Mouse (Mus musculus): ENCODE results near the gene Srp14. TPM values are rescaled to one million over a fixed set of nuclear protein-coding genes. Genes with fewer than 3 reads are reported as not detected.
A peak's percentile ranks its signal among the peaks of the same experiment; 100 is the strongest.

Gene Srp14
- polyA plus RNA-seq, 1 experiment, result 142 TPM

- Histone ChIP-seq H3K4me3 (replicated peaks; ENCODE audit: control insufficient read depth, low read depth, low read length) (no peak overlapping the region), H3K4me1 (ENCODE audit: control insufficient read depth, insufficient read depth, low read length) (no peaks in the 10 kb centered on the region), H3K27ac (ENCODE audit: control insufficient read depth, insufficient read depth, low read depth, low read length, poor library complexity) (no peak overlapping the region)
- TF ChIP-seq POLR2A (IDR thresholded peaks at IDR 0.05; ENCODE audit: borderline replicate concordance, control insufficient read depth, low read depth, low read length) (no peak), CTCF (IDR thresholded peaks at IDR 0.05; ENCODE audit: control insufficient read depth, insufficient read depth, low read length) (no peak)
- WGBS, result 87% methylated on average over 4 of the region's 4 CpGs
Measured at GRCm38 (mm10) chr2:118442723-118443122, 36.8 kb downstream of the Srp14 start.

GRCm38 (mm10) chr2:118442172-118442571 is 37.3 kb downstream of the Srp14 start:
- TF ChIP-seq POLR2A (IDR thresholded peaks at IDR 0.05; ENCODE audit: borderline replicate concordance, control insufficient read depth, low read depth, low read length) (no peak), CTCF (IDR thresholded peaks at IDR 0.05; ENCODE audit: control insufficient read depth, insufficient read depth, low read length) (no peak)
- Histone ChIP-seq H3K4me1 (ENCODE audit: control insufficient read depth, insufficient read depth, low read length) (no peaks in the 10 kb centered on the region), H3K4me3 (replicated peaks; ENCODE audit: control insufficient read depth, low read depth, low read length) (no peak overlapping the region), H3K27ac (ENCODE audit: control insufficient read depth, insufficient read depth, low read depth, low read length, poor library complexity) (no peak overlapping the region)
- WGBS, result 50% methylated on average over 5 of the region's 5 CpGs

GRCm38 (mm10) chr2:118431589-118431988 is 47.9 kb downstream of the Srp14 start:
- Histone ChIP-seq H3K4me1 (ENCODE audit: control insufficient read depth, insufficient read depth, low read length) (no peaks in the 10 kb centered on the region), H3K4me3 (replicated peaks; ENCODE audit: control insufficient read depth, low read depth, low read length) (no peak overlapping the region), H3K27ac (ENCODE audit: control insufficient read depth, insufficient read depth, low read depth, low read length, poor library complexity) (no peak overlapping the region)
- 74% methylated on average over 5 of the region's 5 CpGs for WGBS
- TF ChIP-seq CTCF (IDR thresholded peaks at IDR 0.05; ENCODE audit: control insufficient read depth, insufficient read depth, low read length) (peak; percentile 65), POLR2A (IDR thresholded peaks at IDR 0.05; ENCODE audit: borderline replicate concordance, control insufficient read depth, low read depth, low read length) (no peak)

DNA sequence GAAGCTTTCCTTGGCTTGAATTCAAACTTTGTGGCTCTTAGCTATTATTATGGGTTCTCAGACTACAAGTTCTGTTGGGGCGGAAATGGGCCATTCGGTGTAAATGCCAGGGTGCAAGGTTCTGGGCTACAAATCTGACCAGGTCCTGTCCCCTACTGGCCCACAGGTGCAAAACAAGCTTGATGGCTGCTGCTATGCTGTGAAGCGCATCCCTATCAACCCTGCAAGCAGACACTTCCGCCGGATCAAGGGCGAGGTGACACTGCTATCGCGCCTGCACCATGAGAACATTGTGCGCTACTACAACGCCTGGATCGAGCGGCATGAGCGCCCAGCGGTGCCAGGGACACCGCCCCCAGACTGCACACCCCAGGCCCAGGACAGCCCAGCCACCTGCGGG is 48.9 kb downstream of the Srp14 start:
- WGBS, result 89% methylated on average over 16 of the region's 16 CpGs
- H3K27ac ChIP-seq (ENCODE audit: control insufficient read depth, insufficient read depth, low read depth, low read length, poor library complexity), result no peak overlapping the region
- no peaks in the 10 kb centered on the region for H3K4me1 ChIP-seq (ENCODE audit: control insufficient read depth, insufficient read depth, low read length)
- no peak overlapping the region for H3K4me3 ChIP-seq (replicated peaks; ENCODE audit: control insufficient read depth, low read depth, low read length)
- no peak for TF ChIP-seq CTCF (IDR thresholded peaks at IDR 0.05; ENCODE audit: control insufficient read depth, insufficient read depth, low read length)
- no peak for TF ChIP-seq POLR2A (IDR thresholded peaks at IDR 0.05; ENCODE audit: borderline replicate concordance, control insufficient read depth, low read depth, low read length)

DNA sequence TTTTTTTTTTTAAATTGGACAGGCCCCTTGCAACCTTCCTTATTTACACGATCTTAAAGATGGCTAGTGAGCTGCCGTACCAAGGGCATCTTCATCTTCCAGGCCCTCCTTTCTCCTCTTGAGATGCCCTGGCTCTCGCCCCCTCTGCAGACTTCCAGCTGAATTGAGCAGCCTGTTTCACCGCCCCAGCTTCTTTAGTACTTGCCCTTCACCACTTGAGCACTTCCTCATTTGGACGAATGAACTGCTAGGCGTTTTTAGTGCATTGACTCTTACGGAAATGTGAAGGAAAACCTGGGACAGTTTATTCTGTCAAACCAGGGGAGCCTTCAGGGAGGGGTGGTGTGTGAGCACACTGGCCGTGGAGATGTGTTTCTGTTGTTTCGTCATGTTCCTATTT is 50.2 kb downstream of the Srp14 start:
- Histone ChIP-seq H3K4me1 (ENCODE audit: control insufficient read depth, insufficient read depth, low read length) (no peaks in the 10 kb centered on the region), H3K27ac (ENCODE audit: control insufficient read depth, insufficient read depth, low read depth, low read length, poor library complexity) (no peak overlapping the region), H3K4me3 (replicated peaks; ENCODE audit: control insufficient read depth, low read depth, low read length) (no peak overlapping the region)
- WGBS, result 40% methylated on average over 9 of the region's 9 CpGs
- no peak for TF ChIP-seq POLR2A (IDR thresholded peaks at IDR 0.05; ENCODE audit: borderline replicate concordance, control insufficient read depth, low read depth, low read length)
- no peak for TF ChIP-seq CTCF (IDR thresholded peaks at IDR 0.05; ENCODE audit: control insufficient read depth, insufficient read depth, low read length)

- Histone ChIP-seq H3K4me1 (ENCODE audit: control insufficient read depth, insufficient read depth, low read length) (no peaks in the 10 kb centered on the region), H3K4me3 (replicated peaks; ENCODE audit: control insufficient read depth, low read depth, low read length) (no peak overlapping the region), H3K27ac (ENCODE audit: control insufficient read depth, insufficient read depth, low read depth, low read length, poor library complexity) (no peak overlapping the region)
- WGBS, result 80% methylated on average over 6 of the region's 6 CpGs
- no peak for TF ChIP-seq POLR2A (IDR thresholded peaks at IDR 0.05; ENCODE audit: borderline replicate concordance, control insufficient read depth, low read depth, low read length)
- TF ChIP-seq CTCF (IDR thresholded peaks at IDR 0.05; ENCODE audit: control insufficient read depth, insufficient read depth, low read length), result no peak
Measured at GRCm38 (mm10) chr2:118428296-118428695, 51.2 kb downstream of the Srp14 start.

Other genes with a start within 250 kb of the Srp14 start
- gene Fsip1, start 222.7 kb downstream of the Srp14 start, polyA plus RNA-seq (2011; ENCODE audit: insufficient read depth, insufficient read length, low replicate concordance, missing spikeins), result not detected in 2 replicates
- gene Gpr176, start 106.3 kb downstream of the Srp14 start, polyA plus RNA-seq (2011; ENCODE audit: insufficient read depth, insufficient read length, low replicate concordance, missing spikeins), result not detected in 2 replicates
- gene Eif2ak4, start 91.1 kb downstream of the Srp14 start, polyA plus RNA-seq (2011; ENCODE audit: insufficient read depth, insufficient read length, low replicate concordance, missing spikeins), result 5.7 and 8.7 TPM in 2 replicates
- 7.3 and 8.8 TPM in 2 replicates for gene Bmf, start 70.0 kb upstream of the Srp14 start, polyA plus RNA-seq (2011; ENCODE audit: insufficient read depth, insufficient read length, low replicate concordance, missing spikeins)
- 35.3 and 44.1 TPM in 2 replicates for gene Bub1b, start 118.5 kb upstream of the Srp14 start, polyA plus RNA-seq (2011; ENCODE audit: insufficient read depth, insufficient read length, low replicate concordance, missing spikeins)
- gene Pak6, start 183.6 kb upstream of the Srp14 start, polyA plus RNA-seq (2011; ENCODE audit: insufficient read depth, insufficient read length, low replicate concordance, missing spikeins), result not detected in 2 replicates
- 0.92 TPM in 1 of 2 replicates, not detected in the other for gene Ankrd63, start 224.3 kb upstream of the Srp14 start, polyA plus RNA-seq (2011; ENCODE audit: insufficient read depth, insufficient read length, low replicate concordance, missing spikeins)
- 33.7 and 84.6 TPM in 2 replicates for gene Plcb2, start 248.7 kb upstream of the Srp14 start, polyA plus RNA-seq (2011; ENCODE audit: insufficient read depth, insufficient read length, low replicate concordance, missing spikeins)